Mouse (Mus musculus): Measurements from ENCODE around the gene E030030I06Rik. TPM values are rescaled to one million over a fixed set of nuclear protein-coding genes. Genes with fewer than 3 reads are reported as not detected.

E030030I06Rik gene
- not detected for polyA plus RNA-seq (2015; fragmentation: Illumina TruSeq; extraction: RNeasy Lipid Tissue Mini Kit (QIAGEN cat#74804); ENCODE audit: insufficient read depth, low read depth, low replicate concordance)

DNA sequence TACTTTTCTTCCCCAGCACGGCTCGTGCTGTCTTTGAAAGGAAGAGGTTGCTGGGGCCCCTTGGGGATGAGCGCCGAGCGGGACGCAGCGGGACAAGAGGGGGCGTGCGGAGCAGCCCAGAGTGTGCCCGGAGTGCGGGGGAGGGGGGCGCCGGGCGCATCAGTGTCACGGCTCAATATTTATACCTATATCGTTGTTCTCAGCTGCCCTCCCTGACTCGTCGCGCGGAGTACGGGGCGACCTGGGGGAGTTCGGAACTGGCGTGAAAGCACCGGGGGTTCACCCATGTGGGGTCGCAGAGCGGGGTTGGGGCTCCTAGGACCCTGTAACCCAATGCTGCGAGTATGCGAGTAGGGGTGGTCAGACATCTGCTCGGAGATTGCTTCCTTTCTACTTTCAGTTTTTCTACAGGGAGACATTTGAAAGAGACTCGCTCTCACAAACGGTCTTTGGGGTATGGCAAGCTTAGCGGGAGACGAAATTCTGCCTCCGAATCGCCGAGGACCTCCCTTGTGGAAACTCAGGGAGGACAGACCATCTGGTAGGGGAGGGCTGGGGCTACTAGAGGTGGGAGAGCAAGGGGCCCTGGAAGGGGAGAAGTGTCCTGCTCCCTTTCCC is at the start of gene E030030I06Rik:
E030030I06Rik (minus strand) TSS at position 198 of the 618 bp plus-strand sequence.

DNA sequence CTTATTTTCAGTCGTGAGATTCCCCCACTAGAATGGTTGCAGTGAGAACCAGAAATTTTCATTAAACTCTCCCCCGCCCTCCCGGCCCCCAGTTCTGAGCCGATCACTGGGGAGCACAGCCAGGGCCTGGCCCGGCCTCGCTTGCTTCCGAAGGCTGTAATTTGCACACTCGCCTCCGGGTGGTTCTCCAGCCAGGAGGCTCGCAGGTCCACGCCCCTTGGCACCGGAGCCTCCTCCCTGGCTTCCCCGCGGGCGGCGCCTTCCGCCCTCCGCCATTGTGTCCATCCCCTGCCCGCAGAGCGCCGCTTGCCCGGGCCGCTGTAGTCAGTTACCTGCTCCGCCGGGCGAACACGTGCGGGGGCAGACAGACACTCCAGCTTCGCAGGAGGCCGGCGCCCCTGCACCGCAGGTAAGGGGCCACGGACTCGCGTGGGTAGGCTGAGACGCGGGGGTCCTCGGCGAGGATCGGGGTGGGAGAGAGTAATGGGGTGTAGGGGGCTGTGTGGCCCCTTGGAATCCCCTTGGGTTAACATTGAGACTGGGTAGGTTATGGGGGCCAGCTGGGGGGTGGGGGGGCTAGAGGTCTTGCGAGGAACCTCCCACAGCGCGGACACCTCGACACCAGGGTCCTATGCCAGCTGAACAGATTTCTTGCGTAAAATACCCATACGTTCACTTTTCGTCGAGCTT is 9.4 kb upstream of the E030030I06Rik start, which contains the start of the genes Raet1e and H60b:
Raet1e (plus strand) TSS at position 260 of the 690 bp plus-strand sequence.
H60b (plus strand) TSS at position 277 of the 690 bp plus-strand sequence.

DNA sequence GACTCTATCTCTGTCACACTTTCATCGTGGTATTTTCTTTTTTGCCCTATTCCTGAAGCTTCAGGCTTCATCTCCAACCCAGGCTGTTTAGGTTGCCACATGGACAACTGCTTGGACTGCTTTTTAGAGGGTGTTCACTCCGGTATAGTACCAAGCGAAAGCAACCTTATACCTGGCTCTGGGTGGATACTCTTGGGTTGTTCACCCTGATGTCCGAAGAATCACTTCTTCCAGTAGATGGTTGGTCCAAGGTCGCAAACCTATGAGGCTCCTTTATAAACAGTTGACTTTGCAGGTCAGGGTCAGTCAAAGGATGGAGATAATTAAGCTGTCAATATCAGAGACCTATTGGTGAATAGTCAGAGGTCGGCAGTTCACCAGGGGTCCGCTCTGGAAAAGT is 81.1 kb downstream of the E030030I06Rik start, which contains the start of gene 4930444G20Rik:
4930444G20Rik (minus strand) TSS at position 101 of the 400 bp plus-strand sequence.

Other genes with a start within 250 kb of the E030030I06Rik start
- not detected for gene 4930444G20Rik, start 81.2 kb downstream of the E030030I06Rik start, polyA plus RNA-seq (2015; fragmentation: Illumina TruSeq; extraction: RNeasy Lipid Tissue Mini Kit (QIAGEN cat#74804); ENCODE audit: insufficient read depth, low read depth, low replicate concordance)
- gene Raet1e, start 9.3 kb upstream of the E030030I06Rik start, polyA plus RNA-seq (2015; fragmentation: Illumina TruSeq; extraction: RNeasy Lipid Tissue Mini Kit (QIAGEN cat#74804); ENCODE audit: insufficient read depth, low read depth, low replicate concordance) = 1.4 TPM
- not detected for gene H60b, start 9.3 kb upstream of the E030030I06Rik start, polyA plus RNA-seq (2015; fragmentation: Illumina TruSeq; extraction: RNeasy Lipid Tissue Mini Kit (QIAGEN cat#74804); ENCODE audit: insufficient read depth, low read depth, low replicate concordance)
- gene Raet1d, start 211.3 kb upstream of the E030030I06Rik start, polyA plus RNA-seq (2015; fragmentation: Illumina TruSeq; extraction: RNeasy Lipid Tissue Mini Kit (QIAGEN cat#74804); ENCODE audit: insufficient read depth, low read depth, low replicate concordance) = not detected

All from pancreas, adult 10 weeks (tissue).